Mouse (Mus musculus) limb, embryonic 10.5 days (tissue): ENCODE results near the gene Smpx. TPM values are rescaled to one million over a fixed set of nuclear protein-coding genes. Genes with fewer than 3 reads are reported as not detected.

ENCODE experiments used
- DNase-seq: peaks from one replicate; pipeline ENCODE4 v3.0.0-alpha.2; 2017; ENCODE audit warnings: low spot score
- H3K27ac ChIP-seq: fragments of 300-500 bp; sonication (generic); 2 replicates; pipeline ENCODE4 v1.5.1; 2016; ENCODE audit warnings: mild to moderate bottlenecking
- H3K27me3 ChIP-seq: fragments of 300-500 bp; sonication (generic); 2 replicates; pipeline ENCODE4 v1.6.1; 2016; ENCODE audit warnings: low read depth, mild to moderate bottlenecking; ENCODE audit not compliant: poor library complexity, severe bottlenecking
- H3K36me3 ChIP-seq: fragments of 300-500 bp; sonication (generic); 2 replicates; pipeline ENCODE4 v1.6.1; 2016; ENCODE audit warnings: mild to moderate bottlenecking, moderate library complexity
- H3K4me1 ChIP-seq: fragments of 300-500 bp; sonication (generic); 2 replicates; pipeline ENCODE4 v1.6.1; 2016
- H3K4me3 ChIP-seq: fragments of 300-500 bp; sonication (generic); 2 replicates; pipeline ENCODE4 v1.5.1; 2016; ENCODE audit warnings: mild to moderate bottlenecking, moderate library complexity
- H3K9me3 ChIP-seq: fragments of 300-500 bp; sonication (generic); replicated peaks from 2 replicates; pipeline ENCODE4 v1.6.1; 2016; ENCODE audit warnings: mild to moderate bottlenecking
- WGBS: fragments of 180-500 bp; shearing (Covaris S2); methylation state at CpG from one replicate; pipeline ENCODE4 v1.1.7; 2016; 5-methylcytosine and 5-hydroxymethylcytosine counted together
- polyA plus RNA-seq: library from polyadenylated mRNA; unstranded; fragments of >200 nt; fragmentation: Nextera tagmentation; extraction: Ambion mirVana; gene quantifications from 2 replicates; pipeline ENCODE4 v1.2.1, GENCODE M21; 2016

Smpx gene
- polyA plus RNA-seq = 0.26 and 0.48 TPM in 2 replicates

- H3K36me3 ChIP-seq = no peaks in the 10 kb centered on the region
- H3K9me3 ChIP-seq = no peaks in the 10 kb centered on the region
- DNase-seq = no peak
- WGBS = 60% methylated on average over 8 of the region's 8 CpGs
- H3K4me1 ChIP-seq = no peaks in the 10 kb centered on the region
- no peak within 1 kb of the TSS for H3K27ac ChIP-seq
- H3K4me3 ChIP-seq = no peak within 1 kb of the TSS
- H3K27me3 ChIP-seq = peaks cover 63% of the 10 kb centered on the region
Observed at GRCm38 (mm10) chrX:157698862-157699261, at the start of gene Smpx. Smpx (plus strand) TSS chrX:157698910.

- H3K27me3 ChIP-seq = peaks cover 34% of the 10 kb centered on the region
- no peak overlapping the region for H3K27ac ChIP-seq
- H3K9me3 ChIP-seq = no peaks in the 10 kb centered on the region
- DNase-seq = no peak
- H3K36me3 ChIP-seq = no peaks in the 10 kb centered on the region
- no peaks in the 10 kb centered on the region for H3K4me1 ChIP-seq
- H3K4me3 ChIP-seq = no peak overlapping the region
Observed at GRCm38 (mm10) chrX:157655047-157655446, 43.7 kb upstream of the Smpx start.

GRCm38 (mm10) chrX:157657356-157657755, 41.4 kb upstream of the Smpx start:
- Histone ChIP-seq H3K27me3 (peaks cover 28% of the 10 kb centered on the region), H3K27ac (no peak overlapping the region)
- no peak for DNase-seq

GRCm38 (mm10) chrX:157671820-157672219, 26.9 kb upstream of the Smpx start:
- Histone ChIP-seq H3K27me3 (0 out of 2 replicates have a peak, but pooled peaks cover 3% of the 10 kb centered on the region), H3K4me1 (no peaks in the 10 kb centered on the region), H3K36me3 (no peaks in the 10 kb centered on the region), H3K9me3 (no peaks in the 10 kb centered on the region), H3K27ac (no peak overlapping the region), H3K4me3 (no peak overlapping the region)
- no peak for DNase-seq
- WGBS = 87% methylated on average over 2 of the region's 2 CpGs

More at GRCm38 (mm10) chrX:157657356-157657755, 41.4 kb upstream of the Smpx start:
- Histone ChIP-seq H3K36me3 (no peaks in the 10 kb centered on the region), H3K9me3 (no peaks in the 10 kb centered on the region), H3K4me3 (no peak overlapping the region), H3K4me1 (no peaks in the 10 kb centered on the region)

GRCm38 (mm10) chrX:157674667-157675350, 23.9 kb upstream of the Smpx start:
- 70% methylated on average over 3 of the region's 3 CpGs for WGBS
- Histone ChIP-seq H3K36me3 (no peaks in the 10 kb centered on the region), H3K27me3 (no peaks in the 10 kb centered on the region), H3K9me3 (no peaks in the 10 kb centered on the region), H3K27ac (no peak overlapping the region), H3K4me3 (no peak overlapping the region), H3K4me1 (no peaks in the 10 kb centered on the region)
- no peak for DNase-seq

GRCm38 (mm10) chrX:157691186-157691585, 7.5 kb upstream of the Smpx start:
- no peaks in the 10 kb centered on the region for H3K36me3 ChIP-seq
- H3K4me3 ChIP-seq = no peak overlapping the region
- H3K27me3 ChIP-seq = peaks cover 33% of the 10 kb centered on the region; the same call in 1 of the 2 replicates
- 86% methylated on average over 4 of the region's 4 CpGs for WGBS
- no peaks in the 10 kb centered on the region for H3K4me1 ChIP-seq
- DNase-seq = no peak
- no peaks in the 10 kb centered on the region for H3K9me3 ChIP-seq
- H3K27ac ChIP-seq = no peak overlapping the region

GRCm38 (mm10) chrX:157697591-157698135, 1.0 kb upstream of the Smpx start:
- no peaks in the 10 kb centered on the region for H3K36me3 ChIP-seq
- H3K4me3 ChIP-seq = no peak overlapping the region
- DNase-seq = no peak
- H3K9me3 ChIP-seq = no peaks in the 10 kb centered on the region
- no peaks in the 10 kb centered on the region for H3K4me1 ChIP-seq
- peaks cover 67% of the 10 kb centered on the region for H3K27me3 ChIP-seq
- 86% methylated on average over 5 of the region's 5 CpGs for WGBS
- no peak overlapping the region for H3K27ac ChIP-seq

GRCm38 (mm10) chrX:157707236-157707635, 8.5 kb downstream of the Smpx start:
- Histone ChIP-seq H3K4me1 (no peaks in the 10 kb centered on the region), H3K27ac (no peak overlapping the region), H3K36me3 (no peaks in the 10 kb centered on the region), H3K27me3 (peaks cover 43% of the 10 kb centered on the region), H3K4me3 (no peak overlapping the region), H3K9me3 (no peaks in the 10 kb centered on the region)
- WGBS = 92% methylated on average over 2 of the region's 2 CpGs
- no peak for DNase-seq

- WGBS = 62% methylated on average over 4 of the region's 4 CpGs
- no peak for DNase-seq
- H3K27ac ChIP-seq = no peak overlapping the region
- H3K9me3 ChIP-seq = no peaks in the 10 kb centered on the region
- H3K4me3 ChIP-seq = no peak overlapping the region
- H3K27me3 ChIP-seq = peaks cover 32% of the 10 kb centered on the region
- no peaks in the 10 kb centered on the region for H3K36me3 ChIP-seq
- no peaks in the 10 kb centered on the region for H3K4me1 ChIP-seq
Observed at GRCm38 (mm10) chrX:157708616-157709280, 10.0 kb downstream of the Smpx start.

GRCm38 (mm10) chrX:157719907-157720306, 21.2 kb downstream of the Smpx start:
- peaks cover 78% of the 10 kb centered on the region for H3K27me3 ChIP-seq
- H3K4me1 ChIP-seq = no peaks in the 10 kb centered on the region
- no peaks in the 10 kb centered on the region for H3K9me3 ChIP-seq
- no peak for DNase-seq
- no peak overlapping the region for H3K4me3 ChIP-seq
- no peak overlapping the region for H3K27ac ChIP-seq
- WGBS = 60% methylated on average over 3 of the region's 3 CpGs
- H3K36me3 ChIP-seq = no peaks in the 10 kb centered on the region

GRCm38 (mm10) chrX:157730622-157731341, 32.1 kb downstream of the Smpx start:
- Histone ChIP-seq H3K4me1 (0 out of 2 replicates have a peak, but pooled peaks cover 4% of the 10 kb centered on the region), H3K27me3 (peaks cover 75% of the 10 kb centered on the region), H3K9me3 (no peaks in the 10 kb centered on the region), H3K4me3 (no peak overlapping the region), H3K36me3 (no peaks in the 10 kb centered on the region), H3K27ac (no peak overlapping the region)
- 16% methylated on average over 7 of the region's 7 CpGs for WGBS
- DNase-seq = no peak

- Histone ChIP-seq H3K4me1 (0 out of 2 replicates have a peak, but pooled peaks cover 4% of the 10 kb centered on the region), H3K9me3 (no peaks in the 10 kb centered on the region), H3K27ac (no peak overlapping the region), H3K4me3 (0 out of 2 replicates have a peak overlapping the region, but pooled peaks have one; percentile 1), H3K27me3 (peaks cover 84% of the 10 kb centered on the region), H3K36me3 (no peaks in the 10 kb centered on the region)
- WGBS = 27% methylated on average over 9 of the region's 9 CpGs
- DNase-seq = peak; percentile 77
Observed at GRCm38 (mm10) chrX:157731658-157732314, 33.1 kb downstream of the Smpx start.
